Mouse (Mus musculus): Measurements from ENCODE around the gene Rassf4. TPM values are rescaled to one million over a fixed set of nuclear protein-coding genes. Genes with fewer than 3 reads are reported as not detected.
"Not testable (repeated sequence)": the region's sequence is repeated elsewhere in the genome, so short reads cannot be mapped to it uniquely, and the experiment has no call there.

The Rassf4 gene
- polyA plus RNA-seq, 1 experiment = 9.0 TPM

- DNase-seq (ENCODE audit: low spot score) = no peak
These were observed 37.0 kb downstream of the Rassf4 start for GRCm38 (mm10) chr6:116636581-116637235.

- DNase-seq (ENCODE audit: low spot score) = peak; percentile 35
These were observed 38.2 kb downstream of the Rassf4 start for GRCm38 (mm10) chr6:116635251-116636180.

DNA sequence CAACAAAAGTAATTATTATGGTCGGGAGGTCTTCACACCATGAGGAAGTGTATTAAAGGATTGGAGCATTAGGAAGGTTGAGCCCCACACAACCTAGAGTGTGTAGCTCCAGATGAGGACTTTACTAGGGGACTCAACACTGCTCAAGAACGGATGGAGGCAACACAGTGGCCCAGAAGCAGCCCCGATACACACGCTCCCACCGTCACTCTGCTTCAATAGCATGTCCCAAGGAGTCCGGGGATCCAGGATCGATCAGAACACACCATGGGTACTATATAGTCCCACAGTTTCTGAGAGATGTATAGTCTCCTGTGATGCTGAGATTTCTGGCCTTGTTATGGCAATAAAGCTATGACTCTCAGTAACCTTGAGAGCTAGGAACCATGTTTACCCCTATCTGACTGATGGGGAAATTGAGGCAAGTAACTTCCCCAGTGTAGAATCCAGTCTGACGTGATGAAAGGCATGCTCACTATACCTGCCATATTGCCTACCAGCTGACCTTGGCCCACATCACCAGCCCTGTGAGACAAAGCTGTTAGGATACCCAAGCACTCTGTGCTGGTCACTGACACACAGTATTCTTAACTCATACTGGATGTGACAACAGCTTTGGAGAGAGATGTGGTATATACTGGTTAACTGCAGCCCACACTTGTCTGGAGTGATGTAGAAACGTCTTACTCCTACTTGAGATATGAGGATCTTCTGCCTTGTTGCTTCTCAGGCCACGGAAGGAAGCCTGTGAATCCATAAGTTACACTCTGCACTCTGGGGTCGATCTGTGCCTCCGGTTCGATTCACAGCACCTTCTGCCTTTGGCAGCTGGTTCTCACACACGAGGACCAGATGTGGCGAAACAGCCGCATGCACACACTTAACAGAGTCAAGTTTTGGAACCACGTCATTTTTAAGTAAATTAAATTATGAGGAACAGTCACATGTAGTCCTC lies 39.7 kb downstream of the Rassf4 start:
- no peak for DNase-seq (ENCODE audit: low spot score)

DNA sequence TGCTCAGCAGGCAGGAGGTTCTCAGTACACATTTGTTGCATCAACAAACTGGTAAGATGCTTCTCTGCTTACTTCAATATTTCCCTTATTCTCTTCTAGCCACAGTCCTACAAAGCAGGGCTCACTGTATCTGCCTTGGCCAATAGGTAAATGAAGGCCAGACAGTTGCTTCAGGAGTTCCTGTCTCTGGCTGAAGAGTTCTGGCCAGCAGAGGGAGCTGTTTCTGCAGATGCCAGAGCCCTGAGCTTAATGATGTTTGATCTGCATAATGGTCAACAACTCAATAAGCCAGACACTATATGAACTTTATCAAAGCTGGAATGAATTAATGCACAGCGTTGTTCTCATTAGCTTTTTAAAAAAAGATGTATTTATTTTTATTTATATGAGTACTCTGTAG lies 41.6 kb downstream of the Rassf4 start:
- peak; percentile 49 for DNase-seq (ENCODE audit: low spot score)

GRCm38 (mm10) chr6:116629766-116630165 lies 44.0 kb downstream of the Rassf4 start:
- DNase-seq (ENCODE audit: low spot score) = no peak

DNA sequence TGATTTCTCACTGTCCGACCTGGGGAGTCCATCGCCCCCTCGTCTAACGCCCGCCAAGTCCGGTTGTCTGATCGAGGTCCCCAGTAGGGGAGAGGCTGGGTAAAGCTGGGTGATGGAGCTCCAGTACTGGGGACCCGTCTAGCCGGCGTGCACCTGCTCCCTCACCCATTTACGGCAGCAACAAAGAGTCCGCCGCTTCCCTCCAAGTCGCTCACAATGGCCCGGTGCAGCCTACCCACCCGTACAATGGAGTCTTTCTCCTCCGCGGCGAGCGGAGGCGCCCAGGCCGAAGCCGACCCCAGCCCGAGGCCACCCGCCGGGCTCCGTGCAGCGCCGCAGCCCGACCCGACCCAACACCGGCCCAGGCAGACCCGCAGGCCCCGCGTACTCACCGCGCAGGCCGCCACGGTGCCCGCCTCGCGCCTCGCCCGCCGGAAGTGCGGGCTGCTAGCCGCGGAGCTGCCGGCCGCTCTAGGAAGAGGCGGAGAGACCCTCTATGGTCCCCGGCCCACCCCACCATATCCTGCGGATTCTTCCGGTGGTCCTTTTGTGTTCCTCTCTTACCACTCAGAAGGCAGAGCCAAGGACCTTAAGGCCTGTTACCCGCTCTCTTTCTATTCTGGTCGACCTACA lies 45.1 kb downstream of the Rassf4 start, which contains the start of gene Zfp422:
Zfp422 (minus strand) TSS at position 461 of the 633 bp plus-strand sequence.
- DNase-seq (ENCODE audit: low spot score) = peak; percentile 68

GRCm38 (mm10) chr6:116628095-116628494 lies 45.7 kb downstream of the Rassf4 start:
- DNase-seq (ENCODE audit: low spot score) = no peak

- DNase-seq (ENCODE audit: low spot score) = not testable (repeated sequence)
These were observed 47.3 kb downstream of the Rassf4 start for GRCm38 (mm10) chr6:116626417-116626816.

- no peak for DNase-seq (ENCODE audit: low spot score)
These were observed 52.3 kb downstream of the Rassf4 start for GRCm38 (mm10) chr6:116621318-116622023.

DNA sequence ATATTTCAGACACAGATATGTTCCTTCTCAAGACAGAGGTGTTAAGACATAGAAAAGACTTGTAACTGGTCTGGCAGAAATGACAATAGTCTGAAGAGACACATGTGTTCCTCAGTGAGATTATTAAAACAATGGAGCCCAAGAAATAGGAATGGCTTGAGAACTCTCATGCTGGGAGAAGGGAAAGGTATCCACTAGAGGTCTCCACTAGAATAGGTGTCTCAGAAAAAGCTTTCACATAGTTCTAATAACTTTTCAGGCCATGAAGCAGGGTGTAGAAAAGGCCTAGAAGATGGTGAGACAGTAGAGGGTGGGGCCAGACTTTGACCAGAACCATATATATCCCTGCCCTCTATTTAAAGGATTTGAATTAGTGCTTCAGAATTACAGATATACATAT lies 55.7 kb downstream of the Rassf4 start:
- DNase-seq (ENCODE audit: low spot score) = no peak

DNA sequence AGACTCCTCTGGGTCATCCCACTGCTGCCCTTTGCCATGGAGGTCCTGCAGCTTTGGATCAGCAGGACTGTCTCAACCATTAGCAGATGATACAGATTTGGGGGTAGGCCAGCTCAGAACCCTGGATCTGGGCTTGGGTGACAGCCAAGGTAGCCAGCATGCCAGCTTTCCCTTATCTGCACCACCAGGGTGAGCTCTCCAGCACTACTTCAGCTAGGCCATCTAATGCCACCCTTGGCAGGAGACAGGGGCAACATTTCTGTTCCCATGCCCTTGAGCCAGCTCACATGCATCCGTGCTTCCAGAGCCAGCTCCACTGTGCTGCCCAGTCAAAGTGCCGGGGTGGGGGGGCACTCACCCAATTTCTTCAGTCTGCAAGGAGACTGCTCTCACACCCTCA lies 58.0 kb downstream of the Rassf4 start:
- no peak for DNase-seq (ENCODE audit: low spot score)

DNA sequence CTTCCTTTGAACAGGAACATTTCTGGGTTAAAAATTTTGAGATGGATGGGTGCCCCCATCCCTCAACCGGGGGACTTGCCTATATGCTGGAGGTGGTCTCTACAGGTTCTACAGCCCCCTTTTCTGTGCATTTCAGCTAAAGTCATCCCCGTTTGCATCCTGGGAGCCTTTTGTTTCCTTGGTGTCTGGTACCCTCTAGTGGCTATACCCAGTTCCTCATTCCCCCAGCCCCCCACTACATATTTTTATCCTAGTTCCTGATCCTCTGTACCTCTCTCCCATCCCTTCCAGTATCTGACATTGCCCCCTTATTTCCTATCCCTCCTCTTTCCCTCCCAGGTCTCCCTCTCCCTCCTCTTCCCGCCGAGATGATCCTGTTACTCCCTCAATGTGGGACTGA lies 66.5 kb downstream of the Rassf4 start:
- no peak for DNase-seq (ENCODE audit: low spot score)

DNA sequence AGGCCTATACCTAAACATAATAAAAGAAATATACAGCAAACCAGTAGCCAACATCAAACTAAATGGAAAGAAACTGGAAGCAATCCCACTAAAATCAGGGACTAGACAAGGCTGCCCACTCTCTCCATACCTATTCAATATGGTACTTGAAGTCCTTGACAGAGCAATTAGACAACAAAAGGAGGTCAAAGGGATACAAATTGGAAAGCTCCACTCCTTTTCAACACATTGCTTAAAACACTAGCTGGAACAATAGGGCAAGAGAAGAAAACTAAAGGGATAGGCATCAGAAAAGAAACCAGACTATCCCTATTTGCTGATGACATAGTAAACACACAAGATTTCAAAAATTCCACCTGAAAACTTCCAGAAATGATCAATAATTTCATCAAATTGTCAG lies 72.8 kb downstream of the Rassf4 start:
- DNase-seq (ENCODE audit: low spot score) = not testable (repeated sequence)

DNA sequence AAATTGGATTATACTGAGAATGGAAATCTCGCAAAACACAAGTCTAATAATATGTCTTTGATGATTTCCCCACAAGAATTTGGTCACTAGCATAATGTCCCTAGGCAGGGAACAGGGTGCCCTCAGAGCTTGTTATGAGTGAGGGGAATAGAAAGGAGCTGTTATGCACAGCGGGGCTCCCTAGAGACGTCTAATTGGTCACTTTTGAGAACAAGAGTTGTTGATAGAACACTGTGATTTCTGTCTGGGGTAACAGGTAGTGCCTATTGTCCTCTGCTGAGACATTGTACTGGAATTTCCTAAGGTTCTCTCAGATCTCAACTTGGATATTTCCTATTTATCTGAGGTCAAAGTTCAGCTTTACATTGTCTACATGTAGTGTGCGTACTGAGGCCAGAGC lies 89.7 kb downstream of the Rassf4 start, which contains the start of gene Olfr215:
Olfr215 (minus strand) TSS at position 101 of the 400 bp plus-strand sequence.
- no peak for DNase-seq (ENCODE audit: low spot score)

Other genes starting within 250 kb of the Rassf4 start
- 4.0 TPM in 2 replicates for gene Alox5, start 212.8 kb downstream of the Rassf4 start, polyA plus RNA-seq (2012; rRNA removed)
- not detected in 2 replicates for gene Olfr211, start 184.9 kb downstream of the Rassf4 start, polyA plus RNA-seq (2012; rRNA removed)
- gene Olfr212, start 167.4 kb downstream of the Rassf4 start, polyA plus RNA-seq (2012; rRNA removed) = not detected in 2 replicates
- not detected in 2 replicates for gene Olfr213, start 135.5 kb downstream of the Rassf4 start, polyA plus RNA-seq (2012; rRNA removed)
- 0.21 and 0.25 TPM in 2 replicates for gene Gm5580, start 122.8 kb downstream of the Rassf4 start, polyA plus RNA-seq (2012; rRNA removed)
- gene Olfr214, start 119.7 kb downstream of the Rassf4 start, polyA plus RNA-seq (2012; rRNA removed) = not detected in 2 replicates
- not detected in 2 replicates for gene Olfr215, start 89.8 kb downstream of the Rassf4 start, polyA plus RNA-seq (2012; rRNA removed)
- gene Zfp422, start 45.0 kb downstream of the Rassf4 start, polyA plus RNA-seq (2012; rRNA removed) = 35.7 and 43.6 TPM in 2 replicates
- 98.4 and 125 TPM in 2 replicates for gene Depp1, start 23.3 kb downstream of the Rassf4 start, polyA plus RNA-seq (2012; rRNA removed)
- gene Tmem72, start 43.0 kb upstream of the Rassf4 start, polyA plus RNA-seq (2012; rRNA removed) = 0.01 and 0.03 TPM in 2 replicates

All from urinary bladder, adult 2 months (tissue).